In the genomic region with DNA sequence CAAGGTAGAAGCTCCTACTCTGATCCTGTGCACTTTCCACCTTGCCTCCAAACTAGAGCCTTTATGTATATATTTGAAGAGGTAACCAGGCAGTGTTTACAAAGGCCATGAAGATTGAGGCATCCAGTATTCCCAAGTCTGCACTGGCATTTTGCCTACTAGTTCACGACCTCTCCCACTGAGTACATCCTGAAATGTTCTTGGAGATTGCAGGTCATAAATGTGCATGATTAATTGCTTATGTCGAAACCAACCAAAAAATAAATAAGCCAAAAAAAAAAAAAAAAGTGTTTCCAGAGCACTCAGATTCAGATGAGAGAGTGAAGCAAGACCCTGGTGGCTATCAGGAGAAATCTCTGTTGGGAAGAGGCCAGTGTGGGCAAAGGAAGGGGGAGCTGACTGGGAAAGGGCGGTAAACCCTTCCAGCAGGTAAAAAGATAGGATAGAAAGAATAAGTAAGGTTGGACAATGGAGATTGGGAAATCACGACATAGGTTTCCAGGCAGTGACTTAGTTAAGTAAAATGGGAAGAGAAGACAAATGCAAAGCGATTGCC, we compare ENCODE assay signal across 12 mouse cellular contexts.
DNase-seq lines count a peak whose midpoint lies in the region; ATAC-seq and TF ChIP-seq lines count a peak whose summit lies in the region.
"Had no signal": no experiment of that assay in that cellular context is flagged by ENCODE, and none has a peak within 500 bp of the region (broad histone marks: within the 10 kb centered on the region; RNA-seq: fewer than 3 reads in every experiment).

No protein-coding gene starts in this region.

- no peak overlapping the region for H3K4me3 ChIP-seq in kidney, embryonic 16.5 days (ENCODE audit: low read length)
- no peak overlapping the region for H3K4me3 ChIP-seq in myocyte
- H3K4me3 ChIP-seq in neural tube, embryonic 15.5 days (replicated peaks) = no peak overlapping the region
- H3K4me3 ChIP-seq: megakaryocyte, embryonic 14.5 days had no signal

- peak; percentile 51 for DNase-seq in kidney, postnatal 10 days
- DNase-seq in urinary bladder, postnatal 36 days (ENCODE audit: low spot score in 2 of 2) = peak; percentile 32 to 69
- no peak for DNase-seq in urinary bladder, postnatal 25 days (ENCODE audit: low spot score)
- no peak for DNase-seq in testis, postnatal 10 days (ENCODE audit: low spot score)
- DNase-seq: cerebellum, postnatal 10 days; heart, adult 18-20 months had no signal

- H3ac ChIP-seq in myocyte (ENCODE audit: control insufficient read depth, insufficient read length) = no peak overlapping the region

- no peaks in the 10 kb centered on the region for H3K27me3 ChIP-seq in kidney, embryonic 16.5 days (ENCODE audit: insufficient read depth, low read length)
- H3K27me3 ChIP-seq in myocyte (ENCODE audit: control insufficient read depth, insufficient read depth, insufficient read length) = no peaks in the 10 kb centered on the region
- no peaks in the 10 kb centered on the region for H3K27me3 ChIP-seq in neural tube, embryonic 15.5 days (replicated peaks)
- H3K27me3 ChIP-seq: megakaryocyte, embryonic 14.5 days had no signal

- H3K36me3 ChIP-seq in kidney, embryonic 16.5 days (ENCODE audit: insufficient read depth, low read length) = no peaks in the 10 kb centered on the region
- H3K36me3 ChIP-seq in myocyte (ENCODE audit: control insufficient read depth, insufficient read depth) = no peaks in the 10 kb centered on the region
- H3K36me3 ChIP-seq in neural tube, embryonic 15.5 days = no peaks in the 10 kb centered on the region

- 63% methylated on average over 5 of the region's 5 CpGs for WGBS in kidney, embryonic 16.5 days
- 83% methylated on average over 5 of the region's 5 CpGs for WGBS in neural tube, embryonic 15.5 days

- no peak overlapping the region for H3K4me2 ChIP-seq in kidney, embryonic 16.5 days (replicated peaks; ENCODE audit: low read depth, low read length)
- H3K4me2 ChIP-seq in myocyte (ENCODE audit: low read depth) = no peak overlapping the region
- H3K4me2 ChIP-seq in neural tube, embryonic 15.5 days = no peak overlapping the region
- H3K4me2 ChIP-seq: hindbrain, embryonic 14.5 days had no signal

- no peak for ATAC-seq in kidney, embryonic 16.5 days (ENCODE audit: low FRiP score, low TSS enrichment)
- ATAC-seq in granulocyte monocyte progenitor cell, adult 5-6 weeks (replicated peaks; ENCODE audit: poor library complexity, severe bottlenecking) = peak; percentile 13; the same call in 1 of the 2 replicates
- ATAC-seq in neural tube, embryonic 15.5 days (ENCODE audit: low FRiP score) = no peak

- H3K4me1 ChIP-seq in kidney, embryonic 16.5 days (ENCODE audit: insufficient read depth, low read length) = no peaks in the 10 kb centered on the region
- H3K4me1 ChIP-seq in neural tube, embryonic 15.5 days = no peaks in the 10 kb centered on the region
- H3K4me1 ChIP-seq: megakaryocyte, embryonic 14.5 days had no signal

- H3K9ac ChIP-seq in kidney, embryonic 16.5 days (replicated peaks; ENCODE audit: low read length) = no peak overlapping the region
- no peak overlapping the region for H3K9ac ChIP-seq in neural tube, embryonic 15.5 days (replicated peaks)
- H3K9ac ChIP-seq: hindbrain, embryonic 14.5 days had no signal

- H3K79me2 ChIP-seq in myocyte (ENCODE audit: control insufficient read depth, insufficient read depth) = no peaks in the 10 kb centered on the region

- TF ChIP-seq POLR2A in myocyte (IDR thresholded peaks at IDR 0.05; ENCODE audit: insufficient read length, low read depth) = no peak

- H3K9me3 ChIP-seq in kidney, embryonic 16.5 days (ENCODE audit: low read length) = no peaks in the 10 kb centered on the region
- H3K9me3 ChIP-seq in neural tube, embryonic 15.5 days (replicated peaks) = no peaks in the 10 kb centered on the region
- H3K9me3 ChIP-seq: megakaryocyte, embryonic 14.5 days had no signal

- no peak overlapping the region for H3K27ac ChIP-seq in kidney, embryonic 16.5 days (ENCODE audit: low read length)
- H3K27ac ChIP-seq in neural tube, embryonic 15.5 days (replicated peaks) = no peak overlapping the region
- H3K27ac ChIP-seq: hindbrain, embryonic 14.5 days had no signal

TF ChIP-seq in myocyte, 11 proteins besides CTCF, POLR2A, EP300 and RAD21:
- TF ChIP-seq MYOG (IDR thresholded peaks at IDR 0.05; ENCODE audit: control insufficient read depth in 1 of 3, insufficient read depth in 1 of 3, insufficient read length in 2 of 3, low read depth in 2 of 3) (no peak), CEBPB (IDR thresholded peaks at IDR 0.05; ENCODE audit: insufficient read depth, poor library complexity, severe bottlenecking) (0 out of 2 replicates have a peak, but pooled peaks have one; percentile 9)

Comparison
In these comparisons a context has a peak if more than half of its experiments do, and no peak if none do; other contexts are left out.
1. DNase-seq: peak in kidney, postnatal 10 days (single experiment) and urinary bladder, postnatal 36 days (2 of 2); none in urinary bladder, postnatal 25 days (single experiment) and testis, postnatal 10 days (single experiment).